Mouse (Mus musculus) CD4-positive, CD25-positive, alpha-beta regulatory T cell (primary cell): ENCODE measurements around the gene Catsper2. TPM values are rescaled to one million over a fixed set of nuclear protein-coding genes. Genes with fewer than 3 reads are reported as not detected.

Source experiments
- polyA plus RNA-seq: library from polyadenylated mRNA; unstranded; fragments of 100-300 nt; shearing (Covaris generic); gene quantifications from one replicate; pipeline ENCODE4 v1.2.1, GENCODE M21; 2017

Catsper2 gene
- 3.7 TPM for polyA plus RNA-seq

DNA sequence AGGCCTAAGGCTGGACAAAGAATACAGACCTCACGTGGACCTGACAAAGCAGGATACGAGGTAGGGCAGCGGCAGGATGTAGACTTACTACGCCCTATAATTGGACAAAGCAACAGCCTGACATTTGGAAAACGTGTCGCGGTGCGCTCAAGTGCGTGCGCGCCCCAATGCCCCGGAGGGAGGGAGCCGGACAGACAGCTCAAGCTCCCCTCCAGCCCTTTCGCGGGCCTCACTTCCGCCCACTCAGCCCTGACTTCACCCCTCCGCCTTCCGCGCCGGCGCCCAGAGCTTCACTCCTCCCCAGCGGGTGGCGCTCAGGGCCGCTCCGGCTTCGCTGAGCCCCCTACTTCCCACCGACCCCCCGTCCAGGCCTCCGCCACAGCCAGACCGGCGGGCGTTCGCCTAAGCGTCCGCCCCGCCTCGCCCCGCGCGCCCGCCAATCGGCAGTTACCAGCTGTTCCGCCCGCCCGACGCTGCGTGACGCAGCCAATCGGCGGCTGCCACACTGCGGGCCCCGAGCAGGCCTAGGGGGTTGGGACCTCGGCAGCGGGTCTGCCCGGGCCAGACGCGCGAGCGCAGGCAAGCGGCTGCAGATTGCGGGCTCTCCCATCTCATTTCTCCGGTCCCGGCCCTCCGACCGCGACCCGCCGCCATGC, at the start of gene Catsper2, which contains the start of gene Pdia3:
Catsper2 (minus strand) TSS at position 406 of the 656 bp plus-strand sequence.
Pdia3 (plus strand) TSS at position 389 of the 656 bp plus-strand sequence.

DNA sequence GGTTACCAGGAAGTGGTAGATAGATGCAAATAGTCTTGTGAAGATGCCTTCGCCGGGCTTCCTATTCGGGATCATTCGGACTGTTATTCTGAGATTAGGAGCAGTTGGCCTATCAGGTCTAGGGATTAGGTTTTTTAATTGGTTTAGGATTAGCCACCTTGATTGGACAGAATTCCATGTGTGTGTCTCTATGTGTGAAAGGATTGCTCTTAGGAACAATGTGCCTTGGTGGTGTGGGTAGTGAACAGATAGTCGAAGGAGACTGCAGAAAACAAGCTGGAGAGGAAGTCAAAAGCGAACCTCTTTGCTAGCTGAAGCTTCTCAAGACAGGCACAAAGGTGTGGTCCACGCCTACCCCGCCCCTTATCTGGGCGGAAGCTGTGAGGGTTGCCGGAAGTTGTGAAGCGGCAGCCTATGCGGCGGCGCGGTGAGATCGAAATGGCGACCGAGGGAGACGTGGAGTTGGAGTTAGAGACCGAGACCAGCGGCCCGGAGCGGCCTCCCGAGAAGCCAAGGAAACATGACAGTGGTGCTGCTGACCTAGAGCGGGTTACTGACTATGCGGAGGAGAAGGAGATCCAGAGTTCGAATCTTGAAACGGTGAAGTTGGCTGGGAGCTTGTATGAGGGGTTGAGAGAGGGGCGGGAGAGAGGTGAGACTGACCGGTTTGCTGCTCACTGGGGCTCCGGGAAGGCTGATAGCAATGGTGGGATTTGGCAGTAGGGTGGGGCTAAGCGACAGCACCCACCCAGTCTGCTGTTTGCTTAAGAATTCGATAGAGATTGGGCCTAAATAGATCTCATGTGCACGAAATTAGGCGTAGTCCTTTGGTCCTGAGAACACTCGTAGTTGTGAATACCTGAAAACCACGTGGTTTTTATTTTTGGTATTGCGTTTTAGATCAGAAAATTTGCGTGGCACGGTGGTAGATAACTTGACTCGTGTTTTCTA, 43.4 kb upstream of the Catsper2 start, which contains the start of gene Serinc4:
Serinc4 (minus strand) TSS at position 90 of the 951 bp plus-strand sequence.

DNA sequence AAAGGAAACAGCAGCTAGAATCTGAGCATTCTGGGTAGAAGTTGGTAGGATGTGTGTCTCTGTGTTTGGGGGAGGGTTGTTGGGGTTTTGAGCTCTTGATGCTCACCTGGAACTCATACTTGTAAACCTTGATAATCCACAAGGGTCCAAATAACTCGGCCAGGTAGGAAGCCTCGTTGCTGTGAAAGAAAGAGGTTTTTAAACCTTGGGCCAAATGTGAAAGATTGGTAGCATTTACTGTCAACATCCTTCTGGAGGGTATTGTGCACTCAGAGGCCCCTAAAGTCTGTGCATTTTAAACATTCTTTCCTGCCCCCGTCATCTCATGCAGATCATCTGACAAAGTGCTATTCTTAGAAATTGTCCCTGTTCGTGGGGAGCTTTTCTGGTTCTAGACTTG, 39.4 kb upstream of the Catsper2 start, which contains the start of gene Hypk:
Hypk (plus strand) TSS at position 301 of the 400 bp plus-strand sequence.

DNA sequence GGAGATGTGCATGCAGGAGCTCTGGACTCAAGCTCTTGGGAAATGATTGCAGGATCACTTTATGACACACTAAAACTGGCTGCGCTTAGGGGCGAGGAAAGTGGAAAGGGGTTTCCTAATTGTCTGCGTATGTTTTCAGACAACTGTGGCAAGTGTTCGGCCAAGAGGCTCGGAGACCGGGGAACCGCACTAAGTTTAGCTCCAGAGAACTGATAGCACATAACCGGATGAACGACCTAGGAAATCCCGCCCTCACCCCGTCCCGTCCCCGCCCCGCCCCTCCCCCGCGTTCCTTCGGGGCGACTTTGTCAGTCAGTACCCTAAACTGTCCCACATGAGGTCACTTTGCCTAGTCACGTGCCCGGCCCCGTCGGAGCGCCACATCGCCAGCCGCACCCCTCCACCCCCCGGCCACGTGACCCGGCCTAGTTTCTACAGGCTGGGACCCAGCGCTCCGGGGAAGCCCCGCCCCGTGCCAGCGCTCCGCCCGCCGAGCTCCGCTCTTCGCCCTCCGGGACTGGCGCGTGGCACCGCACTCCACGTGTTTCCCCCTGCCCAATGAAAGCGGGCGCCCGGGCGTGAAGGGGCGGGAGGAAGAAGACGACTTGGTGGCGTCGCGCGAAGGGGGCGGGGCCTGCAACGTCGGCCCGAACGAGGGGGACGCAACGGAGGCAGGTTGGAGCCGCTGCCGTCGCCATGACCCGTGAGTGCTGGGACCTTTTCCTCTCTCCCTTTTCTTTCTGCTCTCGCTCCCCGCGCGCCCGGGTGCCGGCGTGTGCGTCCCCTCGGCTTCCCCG, 35.3 kb upstream of the Catsper2 start, which contains the start of gene Serf2:
Serf2 (plus strand) TSS at position 457 of the 797 bp plus-strand sequence.

DNA sequence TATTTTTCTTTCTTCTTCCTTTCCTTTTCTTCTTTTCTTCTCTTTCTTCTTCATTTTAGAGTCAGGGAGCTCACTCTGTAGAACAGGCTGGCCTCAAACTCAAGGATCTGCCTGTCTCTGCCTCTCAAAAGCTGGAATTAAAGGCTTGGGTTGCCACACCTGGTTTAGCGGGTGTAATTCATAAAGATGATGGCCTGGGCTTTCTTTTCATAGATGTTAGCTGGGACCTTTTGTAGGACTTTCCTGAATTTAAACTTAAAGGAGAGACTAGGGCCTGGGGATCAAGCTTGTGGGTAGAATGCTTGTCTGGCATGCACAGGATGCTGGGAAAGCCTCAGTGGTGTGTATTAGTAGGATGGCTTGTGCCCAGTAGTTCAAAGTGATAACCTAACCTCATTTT, 30.6 kb upstream of the Catsper2 start, which contains the start of gene Ell3:
Ell3 (minus strand) TSS at position 101 of the 400 bp plus-strand sequence.

DNA sequence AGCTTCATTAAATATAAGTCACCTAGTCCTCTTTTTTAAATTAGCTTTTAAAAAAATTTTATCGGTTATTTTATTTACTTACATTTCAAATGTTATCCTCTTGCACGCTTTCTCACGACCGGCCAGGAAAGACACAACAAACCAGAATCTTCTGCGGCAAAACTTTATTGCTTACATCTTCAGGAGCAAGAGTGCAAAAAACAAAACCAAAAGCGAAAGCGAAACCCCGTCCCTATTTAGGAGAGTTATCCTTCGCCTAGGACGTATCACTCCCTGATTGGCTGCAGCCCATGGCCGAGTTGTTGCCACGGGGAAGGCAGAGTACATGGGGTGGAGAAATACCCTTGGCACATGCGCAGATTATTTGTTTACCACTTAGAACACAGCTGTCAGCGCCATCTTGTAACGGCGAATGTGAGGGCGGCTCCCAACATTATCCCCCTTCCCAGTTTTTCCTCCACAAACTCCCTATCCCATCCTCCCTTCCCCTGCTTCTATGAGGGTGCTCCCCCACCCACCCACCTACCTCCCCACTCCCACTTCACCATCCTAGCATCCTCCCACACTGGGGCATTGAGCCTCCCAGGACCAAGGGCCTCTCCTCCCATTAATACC, 26.5 kb downstream of the Catsper2 start, which contains the start of gene Strc:
Strc (minus strand) TSS at position 208 of the 615 bp plus-strand sequence.

DNA sequence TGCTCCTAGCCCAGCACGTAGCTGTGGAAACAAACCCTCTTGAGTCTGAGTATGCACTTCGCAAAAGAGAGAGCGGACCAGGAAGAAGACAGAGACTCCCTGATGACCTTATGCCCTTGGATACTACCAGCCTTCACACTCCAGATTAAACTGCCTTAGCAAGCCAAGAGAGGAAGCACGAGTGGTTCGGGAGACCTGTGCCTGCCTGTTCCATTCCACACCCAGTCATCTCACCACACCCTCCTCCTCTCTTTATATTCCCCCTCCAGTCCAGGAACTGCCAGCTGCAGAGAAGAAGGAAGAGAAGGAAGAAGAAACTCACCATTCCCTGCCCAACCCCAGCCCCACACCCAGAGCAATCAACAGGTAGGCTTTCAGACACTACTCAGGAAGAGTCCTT, 56.1 kb downstream of the Catsper2 start, which contains the start of gene Ckmt1:
Ckmt1 (plus strand) TSS at position 221 of the 400 bp plus-strand sequence.

DNA sequence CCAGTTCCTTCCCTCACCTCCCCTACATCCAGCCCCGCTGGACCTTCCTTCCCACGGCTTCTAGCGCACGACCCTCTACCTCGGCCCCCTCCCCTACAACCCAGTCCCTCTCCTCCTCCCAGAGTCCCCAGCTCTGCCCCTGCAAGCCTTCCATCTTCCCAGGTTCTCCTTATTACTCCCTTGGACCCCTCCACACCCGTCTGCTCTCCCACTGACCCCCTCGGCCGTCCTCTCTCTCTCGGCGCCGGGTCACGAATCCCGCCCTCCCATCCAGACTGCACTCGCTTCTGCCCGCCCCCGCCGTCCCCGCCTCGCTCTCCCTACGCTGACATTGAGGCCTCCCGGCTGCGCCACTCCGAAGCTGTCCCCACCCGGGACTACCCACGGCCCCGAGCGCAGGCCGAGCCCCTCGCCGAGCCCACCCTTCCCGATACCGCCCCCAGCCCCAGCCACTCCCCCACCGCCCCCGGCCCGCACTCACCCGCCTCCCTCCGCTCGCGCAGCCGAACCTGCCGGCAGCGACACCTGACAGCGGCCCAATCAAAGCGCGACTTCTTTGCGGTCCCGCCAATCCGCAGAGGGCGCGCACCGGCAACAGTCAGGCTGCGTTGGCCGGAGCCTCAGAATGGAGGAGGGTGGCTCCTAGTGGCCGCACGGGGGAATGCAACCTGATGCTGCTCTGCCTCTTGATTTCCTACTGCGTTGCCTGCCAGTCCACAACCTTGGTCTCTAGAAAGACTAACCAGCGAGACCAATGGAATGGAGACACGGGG, 58.6 kb downstream of the Catsper2 start, which contains the start of gene Ppip5k1:
Ppip5k1 (minus strand) TSS at position 577 of the 773 bp plus-strand sequence.

Other genes with a start within 250 kb of the Catsper2 start
- gene Tubgcp4, start 243.1 kb downstream of the Catsper2 start, polyA plus RNA-seq, result 113 TPM
- 54.7 TPM for gene Zscan29, start 242.7 kb downstream of the Catsper2 start, polyA plus RNA-seq
- gene Trp53bp1, start 142.4 kb downstream of the Catsper2 start, polyA plus RNA-seq, result 49.5 TPM
- not detected for gene Map1a, start 124.2 kb downstream of the Catsper2 start, polyA plus RNA-seq
- gene Ppip5k1, start 58.4 kb downstream of the Catsper2 start, polyA plus RNA-seq, result 10.8 TPM
- not detected for gene Ckmt1, start 56.1 kb downstream of the Catsper2 start, polyA plus RNA-seq
- 0.13 TPM for gene Strc, start 26.6 kb downstream of the Catsper2 start, polyA plus RNA-seq
- gene Pdia3, start within 50 bp of the Catsper2 start, polyA plus RNA-seq, result 673 TPM
- gene Ell3, start 30.5 kb upstream of the Catsper2 start, polyA plus RNA-seq, result 0.77 TPM
- gene Serf2, start 35.4 kb upstream of the Catsper2 start, polyA plus RNA-seq, result 459 TPM
- 180 TPM for gene Hypk, start 39.5 kb upstream of the Catsper2 start, polyA plus RNA-seq
- gene Serinc4, start 43.0 kb upstream of the Catsper2 start, polyA plus RNA-seq, result 0.18 TPM
- 82.7 TPM for gene Mfap1b, start 60.3 kb upstream of the Catsper2 start, polyA plus RNA-seq
- gene Mfap1a, start 92.9 kb upstream of the Catsper2 start, polyA plus RNA-seq, result 31.2 TPM
- gene Wdr76, start 92.9 kb upstream of the Catsper2 start, polyA plus RNA-seq, result 6.4 TPM